In genomic region chr4:40781143-40781542, GRCm38 (mm10) we compare ENCODE assay signal across 8 mouse cellular contexts. TPM values are rescaled to one million over a fixed set of nuclear protein-coding genes. Genes with fewer than 3 reads are reported as not detected.
A peak's percentile ranks its signal among the peaks of the same experiment; 100 is the strongest.
DNase-seq lines count a peak whose midpoint lies in the region; ATAC-seq lines count a peak whose summit lies in the region.

No protein-coding gene starts in this region.

- DNase-seq in B cell, adult 2 months, result peak; percentile 83 to 88
- peak; percentile 93 for DNase-seq in T-cell, adult 2 months (ENCODE audit: low spot score)
- DNase-seq in kidney, postnatal 14 days, result peak; percentile 67
- no peak for DNase-seq in adipocyte (ENCODE audit: low spot score)
- no peak for DNase-seq in cerebellum, postnatal 4 days (ENCODE audit: low spot score in 2 of 2)
- DNase-seq in right cerebral cortex, postnatal 10 days (ENCODE audit: low spot score in 2 of 2), result no peak
- DNase-seq in frontal cortex, postnatal 36 days (ENCODE audit: low spot score in 2 of 2), result no peak

- ATAC-seq in megakaryocyte-erythroid progenitor cell, adult 5-6 weeks (replicated peaks; ENCODE audit: low FRiP score, low TSS enrichment, poor library complexity, severe bottlenecking), result peak; percentile 54

RNA-seq across cellular contexts. Expression of gene Smu1, which starts 23.4 kb away (rescaled TPM):
- 78.1 and 94.5 TPM in 2 replicates for total RNA-seq in megakaryocyte-erythroid progenitor cell, adult 5-6 weeks (2014; fragmentation: Nextera tagmentation)
- 145 and 151 TPM in 2 replicates for total RNA-seq in megakaryocyte-erythroid progenitor cell, adult 5-6 weeks (2017)

RNA-seq across cellular contexts. Expression of gene Dnaja1, which starts 59.2 kb away (rescaled TPM):
- total RNA-seq in megakaryocyte-erythroid progenitor cell, adult 5-6 weeks (2014; fragmentation: Nextera tagmentation), result 141 and 157 TPM in 2 replicates
- 570 and 579 TPM in 2 replicates for total RNA-seq in megakaryocyte-erythroid progenitor cell, adult 5-6 weeks (2017)

Comparison
In these comparisons a context has a peak if more than half of its experiments do, and no peak if none do; other contexts are left out.
1. DNase-seq: peak in B cell, adult 2 months (2 of 2), T-cell, adult 2 months (single experiment) and kidney, postnatal 14 days (single experiment); none in adipocyte (single experiment), cerebellum, postnatal 4 days (0 of 2), right cerebral cortex, postnatal 10 days (0 of 2) and frontal cortex, postnatal 36 days (0 of 2).